Mouse (Mus musculus) left cerebral cortex, postnatal 10 days (tissue): ENCODE results near the gene Nsun2. TPM values are rescaled to one million over a fixed set of nuclear protein-coding genes. Genes with fewer than 3 reads are reported as not detected.

Source experiments
- DNase-seq, 2 experiments: peaks; one replicate each; pipeline ENCODE4 v3.0.0; 2021 to 2022; ENCODE audit warnings: low spot score in 2 of 2, mixed read lengths in 1 of 2; ENCODE audit errors: extremely low spot score in 1 of 2
- intact Hi-C: fragments of 180-260 bp; cut with DNase I; formaldehyde crosslinking; loops from one replicate; pipeline ENCODE4 v1.15.1; 2025
- total RNA-seq, 2 experiments: library from RNA; stranded (reverse); gene quantifications; 2 replicates each; pipeline ENCODE4 v1.2.3; 2021

Gene Nsun2
- total RNA-seq, 2 experiments from 2014 or later, result 67.6 to 68.9 TPM

DNA sequence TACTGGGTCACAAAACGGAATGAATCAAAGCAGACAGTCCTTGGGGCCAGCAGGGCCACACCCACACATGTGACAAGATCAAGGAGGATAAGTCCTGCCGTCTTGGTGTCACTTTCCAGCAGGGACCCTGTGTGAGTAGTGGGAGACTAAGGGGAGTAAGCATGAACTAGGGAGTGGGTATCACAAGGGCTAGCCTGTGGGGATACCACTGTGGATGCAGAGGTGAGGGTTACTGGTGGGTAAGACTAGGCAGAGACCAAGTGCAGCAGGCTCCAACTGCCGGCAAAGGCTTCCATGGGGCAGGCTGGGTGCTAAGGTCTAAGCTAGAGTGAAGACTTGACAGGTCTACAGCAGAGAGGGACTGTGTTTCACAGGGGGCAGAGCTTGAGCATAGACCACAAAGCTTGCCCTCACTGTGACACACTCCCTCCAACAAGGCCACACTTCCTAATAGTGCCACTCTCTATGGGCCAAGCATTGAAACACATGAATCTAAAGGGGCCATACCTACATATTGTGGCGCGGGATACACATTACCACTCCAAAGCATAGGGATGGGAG, 109.2 kb downstream of the Nsun2 start:
- intact Hi-C loops, result no loop called here
- peak in 1 of 2 experiments; percentile 5 for DNase-seq

DNA sequence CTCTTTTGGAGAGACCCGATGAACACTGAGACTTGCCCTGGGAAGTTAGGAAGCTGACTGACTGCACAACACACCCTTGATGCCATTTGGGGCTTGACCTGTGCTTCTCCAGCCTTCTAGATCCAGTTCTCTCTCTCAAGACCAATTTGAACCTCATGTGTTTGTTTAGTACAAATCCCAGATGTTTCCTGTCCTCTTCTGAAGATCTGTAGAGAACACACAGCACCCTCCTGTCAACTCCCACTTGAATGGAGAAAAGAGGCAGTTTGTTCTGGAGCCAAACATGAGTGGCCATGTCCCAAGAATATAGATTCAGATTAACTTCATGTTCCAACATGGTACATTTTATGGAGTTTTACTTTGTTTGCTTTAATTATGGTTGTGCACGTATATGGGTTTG, 110.4 kb downstream of the Nsun2 start:
- no peak for DNase-seq
- intact Hi-C loops, result no loop called here

DNA sequence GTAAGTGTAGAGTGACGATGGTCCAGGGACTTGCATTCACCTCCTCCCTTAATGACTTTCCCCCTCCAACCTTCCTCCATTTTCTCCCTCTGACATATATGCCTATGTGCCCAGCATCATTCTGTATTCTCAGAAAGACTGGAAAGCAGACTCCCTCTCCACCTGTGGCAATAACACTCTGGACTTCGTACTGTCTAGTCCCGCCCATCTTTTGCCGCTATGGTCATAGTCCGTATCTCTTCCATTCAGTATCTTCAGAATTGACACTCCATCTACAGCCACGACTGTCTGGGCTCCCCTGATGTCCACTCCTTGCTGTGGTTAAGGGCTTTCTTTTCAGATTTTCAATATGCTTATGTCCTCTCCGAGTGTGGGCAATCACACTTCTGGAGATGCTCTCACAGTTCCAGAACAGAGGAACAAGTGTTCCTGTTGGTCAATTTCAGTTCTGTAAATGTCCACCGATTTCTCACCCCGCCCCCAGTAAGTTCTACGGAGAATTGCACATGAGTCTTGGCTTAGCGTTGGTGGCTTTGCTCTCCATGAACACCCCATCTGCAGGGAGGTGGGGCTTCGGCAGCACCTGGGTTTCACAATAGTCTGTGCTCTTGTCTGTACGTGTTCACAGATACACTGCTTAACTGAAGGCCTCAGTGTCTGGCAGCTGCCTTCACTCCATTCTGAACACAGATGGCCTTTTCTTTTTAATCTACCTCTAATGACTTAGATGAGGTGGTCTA, 111.1 kb downstream of the Nsun2 start:
- peak in 1 of 2 experiments; percentile 13 for DNase-seq
- intact Hi-C loops, result no loop called here

DNA sequence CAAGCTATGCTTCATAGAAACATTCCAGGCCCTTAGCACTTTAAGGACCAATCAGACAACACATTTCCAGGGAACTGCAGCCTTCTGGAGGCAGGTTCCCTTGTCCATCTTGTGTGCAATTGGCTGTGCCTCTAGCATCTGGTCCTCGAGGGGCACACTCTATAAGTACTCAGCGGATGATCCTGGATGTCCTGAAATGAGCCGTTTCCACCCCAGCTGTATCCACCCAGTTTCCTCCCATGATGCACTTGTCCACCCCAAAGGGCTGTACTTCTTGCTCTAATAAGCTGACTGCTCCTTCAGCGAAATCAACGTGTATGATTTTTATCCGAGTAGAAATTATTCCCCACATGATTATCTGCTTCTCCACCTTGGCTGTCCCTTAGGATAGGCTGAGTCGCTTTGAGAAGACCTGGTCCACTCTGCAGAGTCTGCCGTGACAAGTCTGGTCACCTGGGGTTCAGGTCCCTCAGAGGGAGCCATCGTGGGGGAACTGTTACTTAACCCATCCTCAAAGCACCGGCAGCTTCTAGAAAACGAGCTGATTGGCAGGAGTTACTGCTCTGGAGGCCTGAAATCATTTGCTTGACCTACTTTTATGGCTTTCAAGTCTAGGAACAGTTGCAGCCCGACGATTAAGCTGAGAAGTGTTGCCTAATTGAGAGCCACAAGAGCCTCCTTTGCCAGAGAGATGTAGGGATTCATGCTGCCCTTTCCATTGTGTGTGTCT, 112.3 kb downstream of the Nsun2 start:
- intact Hi-C loops, result no loop called here
- peak in 1 of 2 experiments; percentile 6 for DNase-seq

DNA sequence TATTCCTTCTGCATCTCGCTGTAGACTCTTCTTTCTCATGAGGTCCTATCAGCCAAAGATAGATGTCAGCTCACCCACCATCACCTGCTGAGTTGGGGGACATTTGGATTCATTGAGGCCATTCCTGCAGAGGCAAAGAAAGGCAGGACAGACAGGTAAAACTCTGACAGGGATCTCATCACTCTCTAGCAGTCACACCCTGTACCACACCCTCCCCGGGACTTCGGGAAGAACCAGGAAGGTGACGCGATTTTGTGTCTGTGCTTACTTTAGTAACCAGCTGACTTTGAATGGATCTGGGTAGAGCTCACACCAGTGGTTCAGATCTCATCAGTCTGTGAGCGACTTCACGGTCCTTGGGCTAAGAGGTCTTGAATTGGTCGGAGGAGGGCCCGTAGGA, 112.9 kb downstream of the Nsun2 start:
- intact Hi-C loops, result no loop called here
- no peak for DNase-seq

DNA sequence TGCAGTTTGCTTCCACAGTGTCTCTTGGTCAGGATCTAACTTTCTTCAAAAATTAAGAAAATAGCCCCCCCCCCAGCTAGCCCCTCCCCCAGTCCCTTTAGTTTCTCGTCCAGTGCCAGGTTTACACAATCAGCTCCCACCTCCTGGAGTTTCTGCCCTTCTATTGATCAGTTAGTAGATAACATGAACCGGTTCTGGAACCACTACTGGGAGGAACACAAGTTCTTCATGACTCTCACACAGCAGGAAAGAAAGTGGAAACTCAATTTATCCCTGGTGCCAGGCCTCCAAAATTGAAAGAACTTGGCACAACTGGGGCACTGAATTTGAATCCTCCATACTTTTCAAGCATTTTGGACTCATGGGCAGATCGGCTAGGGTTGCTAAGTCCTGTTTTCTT, 121.0 kb downstream of the Nsun2 start:
- peak in 1 of 2 experiments; percentile 2 for DNase-seq
- intact Hi-C loops, result no loop called here

DNA sequence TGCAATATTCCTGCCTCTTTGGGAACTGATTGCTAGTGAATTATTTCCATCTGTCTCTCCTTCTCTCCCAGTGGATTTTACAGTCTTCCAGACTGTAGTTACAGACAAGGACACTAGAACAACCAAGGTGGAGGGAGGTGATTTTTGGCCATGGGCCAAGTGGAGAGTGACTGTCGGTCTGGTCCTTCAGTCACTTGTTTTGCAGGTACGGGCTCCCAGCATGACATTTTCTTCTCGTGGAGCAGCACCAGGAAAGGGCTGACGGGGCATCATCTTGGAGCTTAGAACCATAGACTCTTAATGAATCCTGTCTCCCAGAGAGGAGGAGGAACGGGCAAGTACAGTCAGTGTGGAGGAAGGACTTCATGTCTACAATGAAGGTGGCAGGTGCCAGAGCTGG, 138.6 kb downstream of the Nsun2 start:
- peak in 1 of 2 experiments; percentile 19 for DNase-seq
- intact Hi-C loops, result no loop called here

DNA sequence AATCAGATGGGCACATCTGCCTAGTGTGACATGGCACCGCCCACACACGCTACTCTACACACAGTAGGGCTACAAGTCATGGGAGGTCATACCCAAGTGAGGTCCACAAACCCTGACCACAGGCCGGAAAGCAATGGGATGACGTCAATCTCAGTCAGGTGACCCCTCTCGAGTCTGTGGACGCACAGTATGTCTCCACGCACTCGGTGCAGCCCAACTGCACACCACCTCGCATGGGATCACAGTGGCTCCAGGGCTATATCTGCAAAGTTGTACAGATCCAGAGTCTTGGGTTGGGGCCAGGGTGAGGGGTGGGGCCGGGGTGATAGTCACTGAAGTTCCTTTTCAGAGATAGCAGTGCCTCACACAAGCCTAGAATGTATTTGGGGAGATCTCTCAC, 139.0 kb downstream of the Nsun2 start:
- peak in 1 of 2 experiments; percentile 14 for DNase-seq
- intact Hi-C loops, result no loop called here

DNA sequence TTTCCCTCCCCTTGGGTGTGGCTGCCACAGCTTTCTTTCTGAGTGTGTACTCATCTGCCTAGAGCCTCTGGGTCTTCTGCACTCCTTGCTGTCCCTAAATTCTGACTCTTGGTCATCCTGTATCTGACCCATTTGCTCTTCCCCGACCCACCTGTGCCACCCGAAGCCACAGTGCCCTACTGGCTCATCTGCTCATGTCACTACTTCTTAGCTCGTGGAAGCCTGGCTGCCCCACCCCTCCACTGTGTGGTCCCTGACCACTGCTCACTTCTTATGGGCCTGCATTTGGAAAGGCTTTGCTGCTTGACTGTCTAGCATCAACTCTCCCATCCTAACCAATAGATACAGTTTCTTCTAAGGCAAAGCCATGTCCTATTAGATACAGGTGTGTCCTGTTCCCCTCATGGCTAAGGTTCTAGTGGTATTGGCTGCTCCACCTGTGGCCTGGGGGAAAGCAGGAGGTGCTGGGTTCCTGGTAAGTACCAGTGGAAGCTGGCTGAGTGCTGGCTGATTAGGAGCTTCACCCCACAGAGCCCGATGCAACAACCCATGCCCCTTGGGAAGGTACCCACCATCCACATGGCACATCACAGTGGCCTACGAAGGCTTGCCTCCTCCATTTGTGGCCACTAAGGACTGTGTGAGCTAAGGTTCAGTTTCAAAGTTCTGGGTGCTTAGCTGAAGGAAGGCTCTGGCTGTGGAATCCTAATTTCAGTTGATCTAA, 139.8 kb downstream of the Nsun2 start:
- DNase-seq, result peak in 1 of 2 experiments; percentile 8
- intact Hi-C loops, result no loop called here

DNA sequence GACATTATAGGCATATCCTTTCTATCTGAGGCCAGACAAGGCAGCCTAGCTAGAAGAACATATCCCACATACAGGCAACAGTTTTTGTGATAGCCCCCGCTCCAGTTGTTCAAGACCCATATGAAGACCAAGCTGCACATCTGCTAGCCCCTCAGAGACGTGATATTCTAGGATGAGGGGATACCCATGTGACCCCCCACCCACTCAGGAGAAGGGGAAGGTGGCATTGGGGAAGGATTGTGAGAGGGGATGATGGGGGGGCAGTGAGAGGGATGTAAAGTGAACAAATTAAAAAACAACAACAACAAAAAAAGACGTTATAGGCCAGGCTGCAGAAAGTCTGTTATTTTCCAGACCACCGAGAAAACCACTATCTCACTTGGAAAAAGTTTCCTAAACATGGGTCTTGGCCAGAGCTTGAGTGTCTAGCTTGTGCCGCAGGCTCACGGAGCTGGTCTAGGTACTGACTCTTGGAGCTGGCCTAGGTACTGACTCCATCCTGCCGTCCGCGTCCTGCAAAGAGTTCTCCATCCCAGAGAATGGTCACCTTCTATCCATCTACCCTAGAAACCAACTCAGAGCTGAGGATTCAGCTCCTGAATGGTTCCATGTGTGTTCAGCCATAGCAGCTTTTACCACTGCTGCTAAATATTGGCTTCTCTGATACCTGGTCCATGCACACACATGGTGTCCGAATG, 140.5 kb downstream of the Nsun2 start:
- intact Hi-C loops, result no loop called here

More for the DNA sequence above, 140.5 kb downstream of the Nsun2 start:
- DNase-seq, result peak in 1 of 2 experiments; percentile 5

Other genes starting within 250 kb of the Nsun2 start
- 10 to 100 TPM; 34.3 to 40.3 TPM for gene Tent4a, start 871 bp downstream of the Nsun2 start, total RNA-seq
- 10 to 100 TPM; 22.8 to 23.7 TPM for gene Srd5a1, start 77.7 kb downstream of the Nsun2 start, total RNA-seq
- 100 to 1,000 TPM; 195 to 198 TPM for gene Ube2ql1, start 206.1 kb downstream of the Nsun2 start, total RNA-seq